Mouse (Mus musculus) ES-Bruce4 (cell line): ENCODE data around the gene Tomt. TPM values are rescaled to one million over a fixed set of nuclear protein-coding genes. Genes with fewer than 3 reads are reported as not detected.

ENCODE experiments used
- H3K27ac ChIP-seq: 2 replicates; pipeline ENCODE4 v1.5.1; 2012; ENCODE audit warnings: low read length, inconsistent platforms; ENCODE audit not compliant: insufficient read depth
- H3K27me3 ChIP-seq: 2 replicates; pipeline ENCODE4 v1.6.1; 2012; ENCODE audit warnings: mild to moderate bottlenecking, low read length, inconsistent platforms; ENCODE audit not compliant: control insufficient read depth, poor library complexity, insufficient read depth, severe bottlenecking
- H3K36me3 ChIP-seq: 2 replicates; pipeline ENCODE4 v1.6.1; 2012; ENCODE audit warnings: inconsistent platforms, mild to moderate bottlenecking, low read length, moderate library complexity; ENCODE audit not compliant: control insufficient read depth, poor library complexity, insufficient read depth, severe bottlenecking
- H3K4me1 ChIP-seq: one replicate; pipeline ENCODE4 v1.8.1; 2011; ENCODE audit warnings: low read length; ENCODE audit not compliant: control insufficient read depth, insufficient read depth
- H3K4me3 ChIP-seq: 2 replicates; pipeline ENCODE4 v1.5.1; 2011; ENCODE audit warnings: low read depth, mild to moderate bottlenecking, low read length
- H3K9ac ChIP-seq: 2 replicates; pipeline ENCODE4 v1.6.1; 2012; ENCODE audit warnings: low read depth, mild to moderate bottlenecking, inconsistent platforms; ENCODE audit not compliant: poor library complexity, severe bottlenecking
- H3K9me3 ChIP-seq: replicated peaks from 2 replicates; pipeline ENCODE4 v1.6.1; 2012; ENCODE audit warnings: mild to moderate bottlenecking, low read length, inconsistent platforms; ENCODE audit not compliant: control insufficient read depth, poor library complexity, insufficient read depth, severe bottlenecking
- CTCF ChIP-seq: IDR thresholded peaks from one replicate; pipeline ENCODE4 v1.8.1; 2011; ENCODE audit warnings: low read depth, low read length
- EP300 ChIP-seq: IDR thresholded peaks from 2 replicates; pipeline ENCODE4 v1.6.1; 2011; ENCODE audit warnings: low read depth, low read length; ENCODE audit not compliant: insufficient read depth
- POLR2A ChIP-seq: IDR thresholded peaks from one replicate; pipeline ENCODE4 v1.8.1; 2011; ENCODE audit warnings: low read length; ENCODE audit not compliant: insufficient read depth
- polyA plus RNA-seq: library from polyadenylated mRNA; stranded (reverse); fragments of >200 nt; gene quantifications from 2 replicates; pipeline ENCODE4 v1.2.4, GENCODE M21; 2011; ENCODE audit warnings: low read depth; ENCODE audit not compliant: missing spikeins, insufficient read depth, insufficient read length

Tomt gene
- polyA plus RNA-seq, 1 experiment, result not detected

- Histone ChIP-seq H3K9ac (no peak overlapping the region), H3K27ac (no peak overlapping the region), H3K36me3 (no peaks in the 10 kb centered on the region), H3K9me3 (no peaks in the 10 kb centered on the region), H3K4me3 (no peak overlapping the region), H3K27me3 (no peaks in the 10 kb centered on the region), H3K4me1 (no peaks in the 10 kb centered on the region)
- no peak for TF ChIP-seq CTCF
These were observed 23.6 kb downstream of the Tomt start for GRCm38 (mm10) chr7:101882413-101883154.

DNA sequence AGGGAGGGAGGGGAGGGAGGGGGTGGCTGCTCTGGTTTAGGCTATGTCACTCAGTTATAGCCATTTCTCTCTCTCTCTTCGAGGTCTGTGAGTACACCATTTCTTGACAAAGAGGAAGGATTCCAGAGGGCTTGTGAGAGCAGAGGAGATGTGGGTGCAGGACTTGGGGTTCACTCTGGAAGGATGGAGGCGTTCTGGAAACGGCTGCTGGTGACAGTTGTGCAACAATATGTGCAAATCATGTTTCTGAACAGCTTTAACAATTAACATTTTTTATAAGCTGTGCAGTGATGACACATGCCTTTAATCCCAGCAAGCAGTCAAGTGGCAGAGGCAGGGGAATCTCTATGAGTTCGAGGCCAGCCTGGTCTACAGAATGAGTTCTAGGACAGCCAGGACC is 25.3 kb downstream of the Tomt start:
- H3K27me3 ChIP-seq, result no peaks in the 10 kb centered on the region
- H3K36me3 ChIP-seq, result no peaks in the 10 kb centered on the region
- H3K9me3 ChIP-seq, result no peaks in the 10 kb centered on the region
- TF ChIP-seq EP300, result no peak
- TF ChIP-seq CTCF, result no peak
- TF ChIP-seq POLR2A, result no peak
- no peaks in the 10 kb centered on the region for H3K4me1 ChIP-seq
- H3K27ac ChIP-seq, result no peak overlapping the region
- no peak overlapping the region for H3K4me3 ChIP-seq
- no peak overlapping the region for H3K9ac ChIP-seq

GRCm38 (mm10) chr7:101875978-101876377 is 30.2 kb downstream of the Tomt start:
- H3K4me1 ChIP-seq, result no peaks in the 10 kb centered on the region

DNA sequence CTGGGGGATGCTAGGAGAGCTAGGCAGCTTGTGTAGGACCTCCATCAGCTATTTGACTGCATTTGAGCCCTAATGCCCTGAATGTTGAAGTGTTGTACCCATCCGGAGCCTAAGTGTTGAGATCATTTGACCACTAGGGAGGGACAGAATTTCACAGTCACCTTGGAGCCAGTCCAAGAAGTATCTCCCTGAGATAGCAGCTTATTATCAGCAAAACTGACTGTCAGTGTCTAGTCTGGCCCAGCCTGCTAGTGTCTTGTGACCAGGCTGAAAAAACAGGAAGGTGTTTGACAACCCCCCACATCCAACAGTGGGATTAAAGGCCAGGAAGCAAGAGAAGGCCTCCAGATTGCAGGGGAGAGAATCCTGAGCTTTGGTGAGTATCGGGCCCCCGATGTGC is 34.9 kb downstream of the Tomt start:
- TF ChIP-seq CTCF, result no peak
- no peak overlapping the region for H3K27ac ChIP-seq
- no peaks in the 10 kb centered on the region for H3K36me3 ChIP-seq
- no peaks in the 10 kb centered on the region for H3K27me3 ChIP-seq
- no peak overlapping the region for H3K9ac ChIP-seq
- no peaks in the 10 kb centered on the region for H3K4me1 ChIP-seq
- no peaks in the 10 kb centered on the region for H3K9me3 ChIP-seq
- no peak overlapping the region for H3K4me3 ChIP-seq

More at GRCm38 (mm10) chr7:101875978-101876377, 30.2 kb downstream of the Tomt start:
- Histone ChIP-seq H3K36me3 (no peaks in the 10 kb centered on the region), H3K4me3 (no peak overlapping the region), H3K9ac (no peak overlapping the region), H3K27ac (no peak overlapping the region), H3K27me3 (no peaks in the 10 kb centered on the region), H3K9me3 (no peaks in the 10 kb centered on the region)
- no peak for TF ChIP-seq CTCF
- TF ChIP-seq POLR2A, result no peak
- no peak for TF ChIP-seq EP300

GRCm38 (mm10) chr7:101870629-101871028 is 35.5 kb downstream of the Tomt start, which contains the start of gene Folr1:
Folr1 (minus strand) TSS chr7:101870788.
- no peaks in the 10 kb centered on the region for H3K27me3 ChIP-seq
- H3K4me3 ChIP-seq, result no peak within 1 kb of the TSS
- H3K9me3 ChIP-seq, result no peaks in the 10 kb centered on the region
- no peaks in the 10 kb centered on the region for H3K4me1 ChIP-seq
- no peak within 1 kb of the TSS for H3K9ac ChIP-seq
- no peaks in the 10 kb centered on the region for H3K36me3 ChIP-seq
- no peak for TF ChIP-seq CTCF
- no peak for TF ChIP-seq EP300
- no peak for TF ChIP-seq POLR2A
- peak within 1 kb of the TSS; percentile 96 for H3K27ac ChIP-seq

DNA sequence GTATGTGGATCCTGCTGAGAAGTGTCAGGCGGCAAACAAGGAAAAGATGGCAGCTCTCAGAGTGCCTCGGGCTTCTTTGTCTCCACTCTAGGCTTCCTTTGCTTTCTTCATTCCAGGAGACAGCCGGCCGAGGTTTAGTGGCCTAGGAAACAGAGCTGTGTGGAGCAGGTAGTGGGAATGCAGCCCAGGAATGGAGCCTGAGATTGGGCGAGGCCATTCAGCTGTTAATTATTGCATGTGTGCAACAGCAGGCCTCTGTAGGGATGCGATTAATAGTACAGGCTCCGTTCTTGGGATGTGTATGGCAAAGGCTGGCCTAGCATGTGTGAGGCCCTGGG is 37.0 kb downstream of the Tomt start:
- Histone ChIP-seq H3K27me3 (no peaks in the 10 kb centered on the region), H3K9ac (peak overlapping the region; percentile 71), H3K4me3 (peak overlapping the region; percentile 46), H3K9me3 (no peaks in the 10 kb centered on the region), H3K36me3 (no peaks in the 10 kb centered on the region), H3K27ac (peak overlapping the region; percentile 96), H3K4me1 (no peaks in the 10 kb centered on the region)
- TF ChIP-seq EP300 (no peak), CTCF (no peak), POLR2A (no peak)
